Mouse (Mus musculus): ENCODE results near the gene Dennd6b. TPM values are rescaled to one million over a fixed set of nuclear protein-coding genes. Genes with fewer than 3 reads are reported as not detected.

Dennd6b gene
- total RNA-seq, 2 experiments from 2014 or later = 4.7 to 6.1 TPM

GRCm38 (mm10) chr15:89182328-89182741 lies 14.0 kb downstream of the Dennd6b start:
- no peak for ATAC-seq (replicated peaks; ENCODE audit: poor library complexity, severe bottlenecking)

GRCm38 (mm10) chr15:89181561-89182270 lies 14.6 kb downstream of the Dennd6b start:
- ATAC-seq (replicated peaks; ENCODE audit: poor library complexity, severe bottlenecking) = no peak

DNA sequence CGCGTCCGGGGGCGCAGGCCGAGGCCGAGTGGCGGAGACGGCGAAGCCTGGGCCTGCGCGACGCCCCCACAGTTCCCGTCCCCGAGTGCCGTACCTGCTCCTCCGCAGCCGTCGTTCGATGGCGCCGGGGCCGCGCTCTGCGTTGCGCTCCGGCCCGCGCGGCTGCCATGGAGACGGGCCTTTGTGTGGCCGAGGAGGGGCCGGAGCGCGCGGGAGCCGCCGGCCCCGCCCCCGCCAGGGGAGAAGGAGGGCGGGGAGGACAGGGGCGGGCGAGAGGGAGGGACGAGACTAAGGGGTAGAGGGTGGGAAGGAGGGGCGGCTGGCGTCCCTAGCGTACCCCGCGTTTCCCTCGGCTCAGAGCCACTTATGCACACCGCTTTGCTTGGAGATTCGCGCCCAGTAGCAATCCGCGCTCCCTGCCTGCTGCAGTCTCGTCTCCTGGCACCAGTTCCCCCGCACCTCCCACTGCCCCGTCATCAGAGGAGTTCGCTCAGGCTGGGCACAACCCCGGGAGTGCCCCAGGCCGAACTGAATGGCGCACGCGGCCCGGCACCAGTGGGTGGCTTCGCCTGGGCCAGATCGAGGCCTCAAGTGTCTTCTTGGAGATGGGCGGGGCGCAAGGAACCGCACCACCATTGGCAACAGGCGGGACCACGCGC lies 15.6 kb downstream of the Dennd6b start, which contains the start of gene Plxnb2:
Gene Plxnb2 (minus strand): TSS at position 218 of the 659 bp plus-strand sequence.
- peak; percentile 14 for ATAC-seq (replicated peaks; ENCODE audit: poor library complexity, severe bottlenecking)

DNA sequence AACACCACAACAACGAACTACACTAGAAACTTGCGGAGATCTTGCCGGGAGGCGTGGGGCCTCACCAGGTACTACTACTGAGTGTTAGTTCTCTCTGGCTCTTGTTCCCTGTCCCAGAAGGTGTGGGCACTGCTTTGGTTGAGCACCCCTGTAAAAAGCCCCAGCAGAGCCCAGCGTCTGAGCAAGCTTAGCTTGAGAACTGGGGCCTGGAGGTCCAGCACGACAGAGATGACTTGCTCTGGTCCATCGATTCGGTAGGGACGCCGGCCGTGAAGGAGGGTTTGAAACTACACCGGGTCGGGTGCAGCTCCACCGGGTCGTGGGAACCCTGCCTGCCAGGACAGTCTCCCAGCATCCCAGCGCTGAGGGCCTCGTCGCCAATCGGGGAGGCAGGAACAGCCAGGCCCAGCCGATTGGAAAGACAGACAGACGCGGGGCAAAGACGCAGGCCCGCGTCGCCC lies 16.2 kb downstream of the Dennd6b start:
- no peak for ATAC-seq (replicated peaks; ENCODE audit: poor library complexity, severe bottlenecking)

- no peak for ATAC-seq (replicated peaks; ENCODE audit: poor library complexity, severe bottlenecking)
These were observed 16.7 kb downstream of the Dennd6b start for GRCm38 (mm10) chr15:89179630-89179964.

DNA sequence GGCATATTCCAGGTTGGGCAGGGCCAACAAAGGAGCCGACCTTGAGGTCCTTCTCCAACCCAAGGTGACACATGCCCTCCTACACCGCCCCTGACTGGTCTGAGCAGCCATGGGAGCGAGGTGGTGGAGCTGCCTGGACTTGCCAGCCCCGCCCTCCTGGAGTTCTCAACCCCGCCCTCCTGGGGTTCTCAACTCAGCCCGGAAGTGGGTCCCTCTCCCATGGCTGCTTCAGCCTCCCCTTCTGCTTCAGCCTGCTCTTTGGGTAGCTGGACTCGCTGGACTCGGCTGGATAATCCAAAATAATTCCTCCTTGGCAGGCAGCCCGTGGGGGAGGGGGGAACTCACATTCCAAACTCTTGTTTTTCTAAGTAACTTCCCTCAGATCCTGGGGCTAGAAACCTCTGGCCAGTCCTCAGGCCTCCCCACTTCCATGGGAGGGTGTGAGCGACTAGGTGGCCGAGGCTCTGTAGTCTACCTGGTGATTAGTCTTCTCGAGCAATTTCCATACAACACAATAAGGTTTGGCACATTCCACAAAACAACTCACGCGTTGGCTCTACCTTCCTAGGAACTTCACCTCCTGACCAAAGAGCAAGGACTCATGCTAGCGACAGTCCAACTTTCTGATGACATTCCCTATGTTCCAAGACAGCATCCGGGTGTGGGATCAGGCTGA lies 17.2 kb downstream of the Dennd6b start:
- ATAC-seq (replicated peaks; ENCODE audit: poor library complexity, severe bottlenecking) = peak; percentile 28

- no peak for ATAC-seq (replicated peaks; ENCODE audit: poor library complexity, severe bottlenecking)
These were observed 17.9 kb downstream of the Dennd6b start for GRCm38 (mm10) chr15:89178260-89178860.

- peak; percentile 66 for ATAC-seq (replicated peaks; ENCODE audit: poor library complexity, severe bottlenecking)
These were observed 18.6 kb downstream of the Dennd6b start for GRCm38 (mm10) chr15:89177576-89178259.

- ATAC-seq (replicated peaks; ENCODE audit: poor library complexity, severe bottlenecking) = peak; percentile 12
These were observed 19.2 kb downstream of the Dennd6b start for GRCm38 (mm10) chr15:89177121-89177520.

- no peak for ATAC-seq (replicated peaks; ENCODE audit: poor library complexity, severe bottlenecking)
These were observed 20.7 kb downstream of the Dennd6b start for GRCm38 (mm10) chr15:89175411-89176155.

DNA sequence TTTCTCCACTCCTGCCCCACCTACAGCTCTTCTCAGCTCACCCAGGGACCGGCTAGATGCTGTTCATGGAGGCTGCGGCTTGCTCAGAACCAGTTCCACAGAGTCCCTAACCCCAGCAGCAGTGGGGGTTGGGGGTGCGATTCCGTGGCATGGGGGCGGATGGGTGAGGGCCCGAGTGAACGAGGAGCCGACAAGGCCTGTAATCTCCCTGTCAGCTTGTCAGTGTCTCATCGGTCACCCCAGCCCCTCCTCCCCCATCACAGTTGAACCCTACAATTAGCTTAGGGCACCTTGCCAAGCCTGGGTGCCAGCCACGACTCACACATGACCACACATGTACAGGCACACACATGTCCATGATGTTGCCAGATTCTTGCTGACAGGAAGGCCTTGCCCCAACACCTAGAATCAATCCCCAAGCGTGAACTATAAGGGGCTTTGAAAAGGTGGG lies 21.4 kb downstream of the Dennd6b start:
- ATAC-seq (replicated peaks; ENCODE audit: poor library complexity, severe bottlenecking) = no peak

- ATAC-seq (replicated peaks; ENCODE audit: poor library complexity, severe bottlenecking) = 0 out of 2 replicates have a peak, but pooled peaks have one; percentile 5
These were observed 22.4 kb downstream of the Dennd6b start for GRCm38 (mm10) chr15:89173906-89174214.

- ATAC-seq (replicated peaks; ENCODE audit: poor library complexity, severe bottlenecking) = no peak
These were observed 23.0 kb downstream of the Dennd6b start for GRCm38 (mm10) chr15:89173024-89173905.

DNA sequence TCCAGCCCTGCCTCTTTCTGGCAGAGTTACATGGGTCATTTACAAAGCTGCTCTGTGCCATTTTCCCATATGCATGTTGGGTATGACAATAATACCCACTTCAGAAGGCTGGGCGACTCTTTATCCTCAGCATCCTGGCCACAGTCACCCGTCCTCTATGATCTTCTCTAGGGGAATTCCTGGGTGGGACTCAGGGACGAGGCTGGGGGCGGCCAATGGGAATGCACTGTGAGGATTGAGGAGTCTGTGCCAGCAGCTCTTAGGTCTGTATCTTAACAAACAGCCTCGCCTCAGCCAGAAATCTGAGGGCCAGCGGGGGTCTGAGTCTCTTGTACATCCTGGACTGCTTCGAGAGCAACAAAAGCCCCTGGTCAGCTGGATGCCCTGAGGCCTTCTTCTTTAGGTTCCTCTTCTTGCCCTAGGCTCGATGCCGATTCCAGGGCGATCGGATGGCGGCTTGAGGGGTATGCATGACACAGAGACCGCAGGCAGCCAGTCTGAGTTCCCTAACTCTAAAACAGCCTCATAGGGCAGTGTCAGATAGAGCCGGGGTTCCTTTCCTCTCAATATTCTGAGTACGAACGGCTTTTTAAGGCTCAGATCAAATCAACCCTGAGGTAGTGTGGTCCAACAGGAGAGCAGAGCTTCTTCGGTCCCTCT lies 23.9 kb downstream of the Dennd6b start:
- peak; percentile 45 for ATAC-seq (replicated peaks; ENCODE audit: poor library complexity, severe bottlenecking)

- ATAC-seq (replicated peaks; ENCODE audit: poor library complexity, severe bottlenecking) = peak; percentile 28
These were observed 24.7 kb downstream of the Dennd6b start for GRCm38 (mm10) chr15:89171526-89172051.

GRCm38 (mm10) chr15:89170102-89170501 lies 26.2 kb downstream of the Dennd6b start:
- peak; percentile 17; the same call in 1 of the 2 replicates for ATAC-seq (replicated peaks; ENCODE audit: poor library complexity, severe bottlenecking)

- ATAC-seq (replicated peaks; ENCODE audit: poor library complexity, severe bottlenecking) = no peak
These were observed 26.9 kb downstream of the Dennd6b start for GRCm38 (mm10) chr15:89169431-89169830.

- no peak for ATAC-seq (replicated peaks; ENCODE audit: poor library complexity, severe bottlenecking)
These were observed 27.4 kb downstream of the Dennd6b start for GRCm38 (mm10) chr15:89168922-89169321.

Data from granulocyte monocyte progenitor cell, adult 5-6 weeks (primary cell).